Mouse (Mus musculus): ENCODE data around the gene Manf. TPM values are rescaled to one million over a fixed set of nuclear protein-coding genes. Genes with fewer than 3 reads are reported as not detected.

The Manf gene
- total and polyA plus RNA-seq, 2 experiments: 74.6 to 78.2 TPM

GRCm38 (mm10) chr9:106856664-106857063 lies 35.1 kb downstream of the Manf start:
- Histone ChIP-seq H3K27me3 (ENCODE audit: control insufficient read depth, insufficient read depth, low read length) (no peaks in the 10 kb centered on the region), H3K79me2 (ENCODE audit: control insufficient read depth, insufficient read depth, low read length) (no peaks in the 10 kb centered on the region), H3K36me3 (ENCODE audit: control insufficient read depth, insufficient read depth, low read length) (peaks cover 62% of the 10 kb centered on the region), H3K9ac (ENCODE audit: low read depth, low read length) (no peak overlapping the region), H3K27ac (replicated peaks; ENCODE audit: insufficient read depth, low read depth, low read length) (no peak overlapping the region), H3K4me1 (ENCODE audit: control insufficient read depth, insufficient read depth, low read length) (no peaks in the 10 kb centered on the region), H3K4me3 (ENCODE audit: insufficient read depth, low read depth, low read length) (no peak overlapping the region)
- no peak for DNase-seq (ENCODE audit: extremely low read depth, low read depth, low spot score)
- WGBS: 82% methylated on average over 3 of the region's 3 CpGs
- TF ChIP-seq POLR2A (IDR thresholded peaks at IDR 0.05; ENCODE audit: extremely low read depth, insufficient read depth, low read length) (no peak), CTCF (IDR thresholded peaks at IDR 0.05; ENCODE audit: low read depth, low read length) (no peak)

- Histone ChIP-seq H3K4me1 (ENCODE audit: control insufficient read depth, insufficient read depth, low read length) (no peaks in the 10 kb centered on the region), H3K9ac (ENCODE audit: low read depth, low read length) (no peak overlapping the region), H3K27me3 (ENCODE audit: control insufficient read depth, insufficient read depth, low read length) (no peaks in the 10 kb centered on the region), H3K27ac (replicated peaks; ENCODE audit: insufficient read depth, low read depth, low read length) (no peak overlapping the region), H3K4me3 (ENCODE audit: insufficient read depth, low read depth, low read length) (no peak overlapping the region), H3K79me2 (ENCODE audit: control insufficient read depth, insufficient read depth, low read length) (no peaks in the 10 kb centered on the region), H3K36me3 (ENCODE audit: control insufficient read depth, insufficient read depth, low read length) (peaks cover 59% of the 10 kb centered on the region)
- 95% methylated on average over 6 of the region's 6 CpGs for WGBS
- DNase-seq (ENCODE audit: extremely low read depth, low read depth, low spot score): no peak
- no peak for TF ChIP-seq POLR2A (IDR thresholded peaks at IDR 0.05; ENCODE audit: extremely low read depth, insufficient read depth, low read length)
- TF ChIP-seq CTCF (IDR thresholded peaks at IDR 0.05; ENCODE audit: low read depth, low read length): no peak
Measured at GRCm38 (mm10) chr9:106842800-106843199, 49.0 kb downstream of the Manf start.

GRCm38 (mm10) chr9:106840569-106840968 lies 51.2 kb downstream of the Manf start:
- Histone ChIP-seq H3K4me3 (ENCODE audit: insufficient read depth, low read depth, low read length) (no peak overlapping the region), H3K4me1 (ENCODE audit: control insufficient read depth, insufficient read depth, low read length) (no peaks in the 10 kb centered on the region), H3K36me3 (ENCODE audit: control insufficient read depth, insufficient read depth, low read length) (peaks cover 58% of the 10 kb centered on the region), H3K27ac (replicated peaks; ENCODE audit: insufficient read depth, low read depth, low read length) (no peak overlapping the region), H3K27me3 (ENCODE audit: control insufficient read depth, insufficient read depth, low read length) (no peaks in the 10 kb centered on the region), H3K9ac (ENCODE audit: low read depth, low read length) (no peak overlapping the region), H3K79me2 (ENCODE audit: control insufficient read depth, insufficient read depth, low read length) (no peaks in the 10 kb centered on the region)
- no peak for DNase-seq (ENCODE audit: extremely low read depth, low read depth, low spot score)
- no peak for TF ChIP-seq POLR2A (IDR thresholded peaks at IDR 0.05; ENCODE audit: extremely low read depth, insufficient read depth, low read length)
- peak; percentile 18; the same call in 1 of the 2 replicates for TF ChIP-seq CTCF (IDR thresholded peaks at IDR 0.05; ENCODE audit: low read depth, low read length)
- WGBS: 100% methylated on average over 1 of the region's 1 CpGs

- Histone ChIP-seq H3K36me3 (ENCODE audit: control insufficient read depth, insufficient read depth, low read length) (no peaks in the 10 kb centered on the region), H3K27me3 (ENCODE audit: control insufficient read depth, insufficient read depth, low read length) (no peaks in the 10 kb centered on the region), H3K4me3 (ENCODE audit: insufficient read depth, low read depth, low read length) (peak overlapping the region; percentile 97), H3K9ac (ENCODE audit: low read depth, low read length) (peak overlapping the region; percentile 94), H3K27ac (replicated peaks; ENCODE audit: insufficient read depth, low read depth, low read length) (peak overlapping the region; percentile 87), H3K79me2 (ENCODE audit: control insufficient read depth, insufficient read depth, low read length) (no peaks in the 10 kb centered on the region; the same call in 1 of the 2 replicates), H3K4me1 (ENCODE audit: control insufficient read depth, insufficient read depth, low read length) (peaks cover 8% of the 10 kb centered on the region; the same call in 1 of the 2 replicates)
- TF ChIP-seq CTCF (IDR thresholded peaks at IDR 0.05; ENCODE audit: low read depth, low read length) (no peak), POLR2A (IDR thresholded peaks at IDR 0.05; ENCODE audit: extremely low read depth, insufficient read depth, low read length) (0 out of 2 replicates have a peak, but pooled peaks have one; percentile 24)
- peak; percentile 78 for DNase-seq (ENCODE audit: extremely low read depth, low read depth, low spot score)
- under 1% methylated on average over 32 of the region's 32 CpGs for WGBS
Measured at GRCm38 (mm10) chr9:106822381-106823104, 69.2 kb downstream of the Manf start.

GRCm38 (mm10) chr9:106821618-106822380 lies 70.0 kb downstream of the Manf start, which contains the start of gene Dcaf1:
Gene Dcaf1 (plus strand): TSS chr9:106821874.
- DNase-seq (ENCODE audit: extremely low read depth, low read depth, low spot score): peak; percentile 97
- Histone ChIP-seq H3K36me3 (ENCODE audit: control insufficient read depth, insufficient read depth, low read length) (no peaks in the 10 kb centered on the region), H3K27me3 (ENCODE audit: control insufficient read depth, insufficient read depth, low read length) (no peaks in the 10 kb centered on the region), H3K9ac (ENCODE audit: low read depth, low read length) (peak within 1 kb of the TSS; percentile 94), H3K4me1 (ENCODE audit: control insufficient read depth, insufficient read depth, low read length) (peaks cover 8% of the 10 kb centered on the region; the same call in 1 of the 2 replicates), H3K79me2 (ENCODE audit: control insufficient read depth, insufficient read depth, low read length) (no peaks in the 10 kb centered on the region; the same call in 1 of the 2 replicates), H3K4me3 (ENCODE audit: insufficient read depth, low read depth, low read length) (peak within 1 kb of the TSS; percentile 97), H3K27ac (replicated peaks; ENCODE audit: insufficient read depth, low read depth, low read length) (peak within 1 kb of the TSS; percentile 87)
- TF ChIP-seq CTCF (IDR thresholded peaks at IDR 0.05; ENCODE audit: low read depth, low read length): no peak
- TF ChIP-seq POLR2A (IDR thresholded peaks at IDR 0.05; ENCODE audit: extremely low read depth, insufficient read depth, low read length): peak; percentile 39; the same call in 1 of the 2 replicates
- under 1% methylated on average over 64 of the region's 71 CpGs for WGBS
